Mouse (Mus musculus) kidney, adult 2 months (tissue): ENCODE results near the gene Tfe3.

Source experiments
- CTCF ChIP-seq: fragments of 200-500 bp; conservative IDR thresholded peaks from 2 replicates; pipeline ENCODE4 v1.5.1; 2011; ENCODE audit warnings: low read depth, mild to moderate bottlenecking, control low read depth, low read length, moderate library complexity, mixed read lengths; ENCODE audit not compliant: insufficient read depth, insufficient read length
- POLR2A ChIP-seq: fragments of 200-500 bp; IDR thresholded peaks from one replicate; pipeline ENCODE4 v1.6.1; 2011; ENCODE audit warnings: low read depth, low read length, control low read depth

DNA sequence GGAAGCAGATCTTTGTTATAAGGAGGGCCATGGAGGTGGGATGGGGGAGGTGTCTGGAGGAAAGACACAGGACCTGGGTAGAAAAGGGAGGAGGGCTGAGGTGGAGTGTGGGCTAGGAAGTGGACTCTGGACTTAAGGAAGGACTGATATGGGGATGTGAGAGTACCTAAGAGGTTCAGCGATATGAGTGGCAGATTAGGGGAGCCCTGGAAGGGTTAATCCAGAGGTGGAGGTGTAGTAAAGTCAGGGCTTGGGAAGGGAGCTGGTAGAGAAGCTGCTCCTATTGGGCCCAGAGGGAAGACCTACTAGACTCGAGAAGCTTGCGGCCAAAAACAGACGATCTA is 33.5 kb upstream of the Tfe3 start:
- TF ChIP-seq CTCF (no peak), POLR2A (no peak)
